Mouse (Mus musculus) forebrain, embryonic 15.5 days (tissue): Measurements from ENCODE around the gene Fam168a. TPM values are rescaled to one million over a fixed set of nuclear protein-coding genes. Genes with fewer than 3 reads are reported as not detected.

Experiments
- ATAC-seq: fragments of 200-750 bp; cut with Nextera tagmentation; replicated peaks from 2 replicates; pipeline ENCODE4 v1.8.0; 2017; ENCODE audit warnings: mild to moderate bottlenecking, moderate TSS enrichment, moderate library complexity
- H3K27ac ChIP-seq: fragments of 300-500 bp; sonication (generic); replicated peaks from 2 replicates; pipeline ENCODE4 v1.5.1; 2015; ENCODE audit warnings: mild to moderate bottlenecking, inconsistent platforms
- H3K27me3 ChIP-seq: fragments of 300-500 bp; sonication (generic); 2 replicates; pipeline ENCODE4 v1.6.1; 2015; ENCODE audit warnings: inconsistent platforms
- H3K36me3 ChIP-seq: fragments of 300-500 bp; sonication (generic); 2 replicates; pipeline ENCODE4 v1.6.1; 2015; ENCODE audit warnings: mild to moderate bottlenecking, inconsistent platforms
- H3K4me1 ChIP-seq: fragments of 300-500 bp; sonication (generic); 2 replicates; pipeline ENCODE4 v1.6.1; 2015; ENCODE audit warnings: inconsistent platforms
- H3K4me2 ChIP-seq: fragments of 300-500 bp; sonication (generic); replicated peaks from 2 replicates; pipeline ENCODE4 v1.6.1; 2015; ENCODE audit warnings: mild to moderate bottlenecking, inconsistent platforms
- H3K4me3 ChIP-seq: fragments of 300-500 bp; sonication (generic); 2 replicates; pipeline ENCODE4 v1.5.1; 2015; ENCODE audit warnings: mild to moderate bottlenecking, inconsistent platforms
- H3K9ac ChIP-seq: fragments of 300-500 bp; sonication (generic); replicated peaks from 2 replicates; pipeline ENCODE4 v1.6.1; 2015; ENCODE audit warnings: mild to moderate bottlenecking, inconsistent platforms
- H3K9me3 ChIP-seq: fragments of 300-500 bp; sonication (generic); 2 replicates; pipeline ENCODE4 v1.6.1; 2016; ENCODE audit warnings: inconsistent platforms
- WGBS: fragments of 180-500 bp; shearing (Covaris S2); methylation state at CpG from one replicate; pipeline ENCODE4 v1.1.7; 2015; ENCODE audit warnings: mixed read lengths; 5-methylcytosine and 5-hydroxymethylcytosine counted together
- microRNA-seq: library from miRNA; unstranded; fragments of <30 nt; microRNA quantifications from one replicate; pipeline ENCODE4, GENCODE M21; 2016
- polyA plus RNA-seq: library from polyadenylated mRNA; unstranded; fragments of >200 nt; fragmentation: Nextera tagmentation; extraction: Ambion mirVana; gene quantifications from 2 replicates; pipeline ENCODE4 v1.2.1, GENCODE M21; 2015

Fam168a gene
- polyA plus RNA-seq, 1 experiment from 2014 or later, result 115 TPM

GRCm38 (mm10) chr7:100879595-100879994, 173.2 kb downstream of the Fam168a start:
- no peaks in the 10 kb centered on the region for H3K27me3 ChIP-seq
- no peak overlapping the region for H3K4me3 ChIP-seq
- WGBS, result 16% methylated on average over 20 of the region's 20 CpGs
- H3K36me3 ChIP-seq, result peaks cover 80% of the 10 kb centered on the region
- no peak overlapping the region for H3K27ac ChIP-seq
- H3K4me1 ChIP-seq, result 0 out of 2 replicates have a peak, but pooled peaks cover 5% of the 10 kb centered on the region
- H3K9ac ChIP-seq, result no peak overlapping the region
- H3K9me3 ChIP-seq, result no peaks in the 10 kb centered on the region
- no peak overlapping the region for H3K4me2 ChIP-seq
- no peak for ATAC-seq

- Histone ChIP-seq H3K4me3 (no peak overlapping the region), H3K27me3 (no peaks in the 10 kb centered on the region), H3K9me3 (no peaks in the 10 kb centered on the region), H3K4me1 (0 out of 2 replicates have a peak, but pooled peaks cover 5% of the 10 kb centered on the region), H3K9ac (no peak overlapping the region), H3K27ac (no peak overlapping the region), H3K36me3 (peaks cover 79% of the 10 kb centered on the region), H3K4me2 (no peak overlapping the region)
- 87% methylated on average over 9 of the region's 9 CpGs for WGBS
- ATAC-seq, result no peak
These were observed 175.1 kb downstream of the Fam168a start for GRCm38 (mm10) chr7:100881531-100881930.

- H3K36me3 ChIP-seq, result peaks cover 75% of the 10 kb centered on the region
- 0 out of 2 replicates have a peak, but pooled peaks cover 5% of the 10 kb centered on the region for H3K4me1 ChIP-seq
- 91% methylated on average over 4 of the region's 4 CpGs for WGBS
- H3K27me3 ChIP-seq, result no peaks in the 10 kb centered on the region
- no peak overlapping the region for H3K4me3 ChIP-seq
- no peak for ATAC-seq
- H3K9ac ChIP-seq, result no peak overlapping the region
- no peaks in the 10 kb centered on the region for H3K9me3 ChIP-seq
- no peak overlapping the region for H3K4me2 ChIP-seq
- H3K27ac ChIP-seq, result no peak overlapping the region
These were observed 175.5 kb downstream of the Fam168a start for GRCm38 (mm10) chr7:100881950-100882349.

DNA sequence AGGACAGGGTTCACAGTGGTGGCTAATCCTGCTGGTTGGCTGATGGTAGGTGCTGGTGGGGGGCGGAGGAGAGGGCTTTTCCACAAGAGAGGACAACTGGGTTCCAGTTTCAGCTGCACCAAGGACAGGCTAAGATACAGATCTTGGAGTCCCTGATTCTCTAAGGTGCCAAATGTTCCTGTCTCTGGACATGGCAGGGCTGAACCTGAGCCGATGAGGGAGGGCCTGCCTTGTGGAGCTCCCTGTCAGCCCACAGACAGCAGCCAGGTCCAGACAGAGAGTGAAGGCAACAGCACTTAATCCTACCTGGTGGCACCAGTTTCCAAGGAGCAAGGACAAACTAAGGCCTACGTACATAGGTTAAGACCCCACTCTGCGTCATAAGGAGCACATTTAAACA, 178.0 kb downstream of the Fam168a start:
- Histone ChIP-seq H3K27ac (no peak overlapping the region), H3K27me3 (no peaks in the 10 kb centered on the region), H3K4me1 (0 out of 2 replicates have a peak, but pooled peaks cover 4% of the 10 kb centered on the region), H3K9ac (no peak overlapping the region), H3K36me3 (peaks cover 55% of the 10 kb centered on the region), H3K9me3 (no peaks in the 10 kb centered on the region), H3K4me2 (no peak overlapping the region), H3K4me3 (no peak overlapping the region)
- 93% methylated on average over 4 of the region's 4 CpGs for WGBS
- no peak for ATAC-seq

GRCm38 (mm10) chr7:100886535-100886934, 180.1 kb downstream of the Fam168a start:
- H3K27ac ChIP-seq, result no peak overlapping the region
- 32% methylated on average over 3 of the region's 3 CpGs for WGBS
- no peak overlapping the region for H3K4me2 ChIP-seq
- H3K9me3 ChIP-seq, result no peaks in the 10 kb centered on the region
- H3K4me3 ChIP-seq, result no peak overlapping the region
- peaks cover 48% of the 10 kb centered on the region for H3K36me3 ChIP-seq
- H3K9ac ChIP-seq, result no peak overlapping the region
- ATAC-seq, result no peak
- no peaks in the 10 kb centered on the region for H3K4me1 ChIP-seq
- no peaks in the 10 kb centered on the region for H3K27me3 ChIP-seq

Small RNA genes lying within 50 kb of the gene (microRNA-seq; reads per million reads assigned to microRNA genes)
- gene Mir3102, result 46.6 reads per million, percentile 43 among the genes with 10 or more reads in this experiment

Other genes with a start within 250 kb of the Fam168a start
- gene Ucp3, start 233.6 kb upstream of the Fam168a start, polyA plus RNA-seq, result not detected in 2 replicates
- 47.4 and 48.4 TPM in 2 replicates for gene Ucp2, start 213.3 kb upstream of the Fam168a start, polyA plus RNA-seq
- gene Dnajb13, start 191.7 kb upstream of the Fam168a start, polyA plus RNA-seq, result 2.6 and 4.9 TPM in 2 replicates
- gene Coa4, start 169.6 kb upstream of the Fam168a start, polyA plus RNA-seq, result 14.1 and 14.9 TPM in 2 replicates
- 194 and 207 TPM in 2 replicates for gene Rab6a, start 99.2 kb upstream of the Fam168a start, polyA plus RNA-seq
- gene Mrpl48, start 98.3 kb upstream of the Fam168a start, polyA plus RNA-seq, result 74.9 and 76.3 TPM in 2 replicates
- 4.7 and 6.8 TPM in 2 replicates for gene Plekhb1, start 44.2 kb upstream of the Fam168a start, polyA plus RNA-seq
- gene Relt, start 156.8 kb downstream of the Fam168a start, polyA plus RNA-seq, result 3.8 and 4.3 TPM in 2 replicates
- 7.3 and 7.6 TPM in 2 replicates for gene Arhgef17, start 225.5 kb downstream of the Fam168a start, polyA plus RNA-seq